Mouse (Mus musculus) intestine, postnatal 0 days (tissue): ENCODE results near the gene Cfap97. TPM values are rescaled to one million over a fixed set of nuclear protein-coding genes. Genes with fewer than 3 reads are reported as not detected.
"Not testable (repeated sequence)": the region's sequence is repeated elsewhere in the genome, so short reads cannot be mapped to it uniquely, and the experiment has no call there.

ENCODE experiments used
- ATAC-seq: fragments of 200-750 bp; cut with Nextera tagmentation; 2 replicates; pipeline ENCODE4 v1.8.0; 2017; ENCODE audit warnings: mild to moderate bottlenecking, moderate TSS enrichment, moderate library complexity
- H3K27ac ChIP-seq: fragments of 300-500 bp; sonication (generic); 2 replicates; pipeline ENCODE4 v1.5.1; 2014; ENCODE audit warnings: mild to moderate bottlenecking, low read depth, low read length, moderate library complexity
- H3K27me3 ChIP-seq: fragments of 300-500 bp; sonication (generic); replicated peaks from 2 replicates; pipeline ENCODE4 v1.6.1; 2014; ENCODE audit warnings: low read length, mixed read lengths; ENCODE audit not compliant: control insufficient read depth, insufficient read depth
- H3K36me3 ChIP-seq: fragments of 300-500 bp; sonication (generic); 2 replicates; pipeline ENCODE4 v1.6.1; 2014; ENCODE audit warnings: mild to moderate bottlenecking, moderate library complexity; ENCODE audit not compliant: control insufficient read depth, insufficient read depth
- H3K4me1 ChIP-seq: fragments of 300-500 bp; sonication (generic); replicated peaks from 2 replicates; pipeline ENCODE4 v1.6.1; 2014; ENCODE audit warnings: antibody characterized with exemption, low read length, mixed read lengths; ENCODE audit not compliant: control insufficient read depth, insufficient read depth
- H3K4me2 ChIP-seq: fragments of 300-500 bp; sonication (generic); replicated peaks from 2 replicates; pipeline ENCODE4 v1.6.1; 2014; ENCODE audit warnings: low read depth, mild to moderate bottlenecking, moderate library complexity
- H3K4me3 ChIP-seq: fragments of 300-500 bp; sonication (generic); 2 replicates; pipeline ENCODE4 v1.5.1; 2014; ENCODE audit warnings: low read depth, low read length
- H3K9ac ChIP-seq: fragments of 300-500 bp; sonication (generic); 2 replicates; pipeline ENCODE4 v1.6.1; 2014; ENCODE audit warnings: mild to moderate bottlenecking, low read depth, low read length
- H3K9me3 ChIP-seq: fragments of 300-500 bp; sonication (generic); 2 replicates; pipeline ENCODE4 v1.6.1; 2016; ENCODE audit warnings: mixed run types; ENCODE audit not compliant: control insufficient read depth
- CTCF ChIP-seq: sonication (generic); IDR thresholded peaks from 2 replicates; pipeline ENCODE4 v1.5.1; 2016; ENCODE audit warnings: low read depth, mild to moderate bottlenecking, control low read depth, antibody characterized with exemption, moderate library complexity
- WGBS: fragments of 180-500 bp; shearing (Covaris S2); extraction: QIAGEN DNeasy Blood & Tissue Kit; methylation state at CpG from one replicate; pipeline ENCODE4 v1.1.7; 2014; 5-methylcytosine and 5-hydroxymethylcytosine counted together
- polyA plus RNA-seq: library from polyadenylated mRNA; unstranded; fragments of >200 nt; fragmentation: Nextera tagmentation; extraction: Ambion mirVana; gene quantifications from 2 replicates; pipeline ENCODE4 v1.2.1, GENCODE M21; 2015

The Cfap97 gene
- polyA plus RNA-seq, 1 experiment from 2014 or later: 15.2 TPM

- Histone ChIP-seq H3K27ac (no peak overlapping the region), H3K4me1 (0 out of 2 replicates have a peak, but pooled peaks cover 5% of the 10 kb centered on the region), H3K27me3 (no peaks in the 10 kb centered on the region; the same call in 1 of the 2 replicates), H3K9me3 (no peaks in the 10 kb centered on the region), H3K36me3 (peaks cover 11% of the 10 kb centered on the region; the same call in 1 of the 2 replicates), H3K9ac (no peak overlapping the region), H3K4me3 (no peak overlapping the region), H3K4me2 (no peak overlapping the region)
- no peak for TF ChIP-seq CTCF
- ATAC-seq: no peak
- WGBS: 39% methylated on average over 7 of the region's 7 CpGs
Observed at GRCm38 (mm10) chr8:46212194-46212593, 60.6 kb downstream of the Cfap97 start.

- no peak overlapping the region for H3K4me3 ChIP-seq
- ATAC-seq: no peak
- 71% methylated on average over 2 of the region's 2 CpGs for WGBS
- TF ChIP-seq CTCF: no peak
- H3K27ac ChIP-seq: no peak overlapping the region
- H3K4me1 ChIP-seq: 0 out of 2 replicates have a peak, but pooled peaks cover 5% of the 10 kb centered on the region
- no peaks in the 10 kb centered on the region for H3K9me3 ChIP-seq
- no peaks in the 10 kb centered on the region; the same call in 1 of the 2 replicates for H3K27me3 ChIP-seq
- no peak overlapping the region for H3K9ac ChIP-seq
- H3K36me3 ChIP-seq: 0 out of 2 replicates have a peak, but pooled peaks cover 3% of the 10 kb centered on the region
- no peak overlapping the region for H3K4me2 ChIP-seq
Observed at GRCm38 (mm10) chr8:46213971-46214480, 62.5 kb downstream of the Cfap97 start.

GRCm38 (mm10) chr8:46216838-46217237 lies 65.3 kb downstream of the Cfap97 start:
- Histone ChIP-seq H3K36me3 (no peaks in the 10 kb centered on the region), H3K4me2 (peak overlapping the region; percentile 59), H3K4me3 (peak overlapping the region; percentile 4; the same call in 1 of the 2 replicates), H3K4me1 (0 out of 2 replicates have a peak, but pooled peaks cover 1% of the 10 kb centered on the region), H3K9me3 (no peaks in the 10 kb centered on the region), H3K27me3 (no peaks in the 10 kb centered on the region; the same call in 1 of the 2 replicates), H3K27ac (no peak overlapping the region), H3K9ac (no peak overlapping the region)
- ATAC-seq: 0 out of 2 replicates have a peak, but pooled peaks have one; percentile 31
- WGBS: 2% methylated on average over 14 of the region's 14 CpGs
- TF ChIP-seq CTCF: no peak

- 63% methylated on average over 3 of the region's 3 CpGs for WGBS
- Histone ChIP-seq H3K4me3 (no peak overlapping the region), H3K4me1 (no peaks in the 10 kb centered on the region), H3K9me3 (no peaks in the 10 kb centered on the region), H3K27ac (no peak overlapping the region), H3K4me2 (no peak overlapping the region), H3K36me3 (no peaks in the 10 kb centered on the region), H3K9ac (no peak overlapping the region), H3K27me3 (no peaks in the 10 kb centered on the region)
- ATAC-seq: no peak
- TF ChIP-seq CTCF: no peak
Observed at GRCm38 (mm10) chr8:46220566-46220965, 69.0 kb downstream of the Cfap97 start.

- H3K27ac ChIP-seq: no peak overlapping the region
- H3K9me3 ChIP-seq: no peaks in the 10 kb centered on the region
- TF ChIP-seq CTCF: no peak
- H3K9ac ChIP-seq: no peak overlapping the region
- H3K36me3 ChIP-seq: no peaks in the 10 kb centered on the region
- no peak overlapping the region for H3K4me3 ChIP-seq
- 64% methylated on average over 3 of the region's 3 CpGs for WGBS
- H3K4me1 ChIP-seq: no peaks in the 10 kb centered on the region
- no peaks in the 10 kb centered on the region for H3K27me3 ChIP-seq
- H3K4me2 ChIP-seq: no peak overlapping the region
- no peak for ATAC-seq
Observed at GRCm38 (mm10) chr8:46225501-46225900, 73.9 kb downstream of the Cfap97 start.

- no peak overlapping the region for H3K27ac ChIP-seq
- H3K4me3 ChIP-seq: no peak overlapping the region
- H3K4me1 ChIP-seq: no peaks in the 10 kb centered on the region
- WGBS: 68% methylated on average over 5 of the region's 5 CpGs
- H3K9ac ChIP-seq: no peak overlapping the region
- no peaks in the 10 kb centered on the region for H3K9me3 ChIP-seq
- H3K27me3 ChIP-seq: no peaks in the 10 kb centered on the region
- no peak for TF ChIP-seq CTCF
- H3K36me3 ChIP-seq: no peaks in the 10 kb centered on the region
- no peak overlapping the region for H3K4me2 ChIP-seq
- no peak for ATAC-seq
Observed at GRCm38 (mm10) chr8:46226622-46227021, 75.1 kb downstream of the Cfap97 start.

- not testable (repeated sequence) for H3K9ac ChIP-seq, ATAC-seq, H3K4me3 ChIP-seq, H3K4me1 ChIP-seq, H3K4me2 ChIP-seq, H3K9me3 ChIP-seq, H3K27me3 ChIP-seq, H3K36me3 ChIP-seq, H3K27ac ChIP-seq
- WGBS: 72% methylated on average over 7 of the region's 7 CpGs
Observed at GRCm38 (mm10) chr8:46231968-46232367, 80.4 kb downstream of the Cfap97 start.
